Mouse (Mus musculus) kidney, postnatal 14 days (tissue): ENCODE data around the gene Foxo6.

Experiments used
- DNase-seq: peaks from one replicate; pipeline ENCODE4 v3.0.0; 2022; ENCODE audit warnings: mixed read lengths

Gene Foxo6

DNA sequence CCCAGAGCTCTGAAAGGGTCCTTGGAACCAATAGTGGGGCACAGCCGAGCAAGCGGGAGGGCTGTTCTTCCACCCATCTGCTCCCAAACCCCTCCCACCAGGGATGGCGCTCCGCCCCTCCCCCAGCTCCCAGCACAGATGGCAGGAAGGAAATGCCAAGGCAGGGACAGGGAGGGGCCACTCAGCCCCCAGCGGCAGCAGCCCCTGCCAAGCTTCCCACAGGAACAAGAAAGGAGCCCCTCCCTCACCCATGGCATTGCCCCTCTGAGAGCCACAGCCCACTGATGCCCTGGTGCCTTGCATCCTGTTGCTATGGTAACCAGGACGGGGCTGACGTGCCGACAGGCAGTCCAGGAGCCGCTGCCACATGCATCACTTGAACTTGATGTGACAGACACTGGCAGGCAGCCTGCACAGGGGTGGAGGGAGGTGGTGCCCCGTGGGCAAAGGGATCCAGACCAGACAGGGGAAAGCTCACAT, 44.3 kb downstream of the Foxo6 start:
- DNase-seq: peak; percentile 37

DNA sequence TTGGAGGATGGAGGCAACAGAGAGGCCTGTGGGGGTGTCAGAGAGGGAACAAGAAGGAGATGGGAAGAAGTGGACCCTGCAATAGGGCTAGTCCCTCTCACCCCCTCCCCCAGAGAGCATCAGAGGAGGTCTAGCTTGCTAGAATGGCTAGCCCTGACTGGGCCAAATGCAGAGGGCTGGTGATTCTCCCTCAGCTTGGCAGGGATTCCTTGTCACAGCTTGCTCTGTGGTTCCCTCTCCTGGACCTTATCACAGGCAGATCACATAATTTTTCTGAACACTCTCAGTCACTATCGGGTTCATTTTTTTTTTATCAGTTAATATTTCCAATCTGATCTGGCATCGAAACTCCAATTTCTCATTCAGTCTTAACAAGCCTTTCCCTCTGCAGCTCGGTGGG, 46.0 kb downstream of the Foxo6 start:
- DNase-seq: no peak

DNA sequence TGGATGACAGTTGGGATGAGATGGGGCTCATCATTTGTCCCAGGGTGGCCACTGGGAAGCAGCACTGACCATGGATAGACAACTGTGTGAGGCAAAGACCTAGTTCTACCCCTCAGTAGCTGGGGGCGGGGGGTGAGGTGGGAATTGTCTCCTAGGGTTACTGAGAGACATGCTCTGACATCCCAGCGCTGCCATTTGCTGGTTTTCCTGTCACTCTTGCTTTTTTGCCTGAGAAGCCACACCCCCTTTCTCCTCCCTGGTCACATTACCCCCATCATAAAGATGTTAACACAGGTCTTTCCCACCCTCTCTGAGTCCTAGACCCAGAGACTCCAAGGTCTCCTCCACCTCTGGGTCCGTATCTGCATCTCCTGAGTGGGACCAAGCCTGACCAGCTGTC, 47.7 kb downstream of the Foxo6 start:
- no peak for DNase-seq

DNA sequence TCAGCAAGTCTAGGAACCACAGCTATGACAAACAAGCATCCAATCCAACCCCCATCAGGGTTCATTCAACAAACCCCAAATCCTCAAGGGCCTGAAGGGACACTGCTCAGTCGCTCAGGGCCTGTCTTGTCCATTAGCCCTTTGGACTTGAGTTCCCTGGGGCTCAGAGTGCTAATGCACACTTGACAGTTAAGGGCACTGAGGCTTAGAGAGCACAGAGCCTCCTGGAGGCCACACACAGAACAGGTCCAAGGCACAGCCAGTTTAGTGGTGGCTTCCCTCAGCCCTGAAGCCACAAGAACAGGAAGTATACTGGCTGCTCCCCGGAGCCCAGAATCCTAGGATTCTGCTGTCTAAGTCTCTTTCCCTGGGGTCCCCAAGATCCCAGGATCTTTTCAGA, 53.9 kb downstream of the Foxo6 start:
- no peak for DNase-seq

DNA sequence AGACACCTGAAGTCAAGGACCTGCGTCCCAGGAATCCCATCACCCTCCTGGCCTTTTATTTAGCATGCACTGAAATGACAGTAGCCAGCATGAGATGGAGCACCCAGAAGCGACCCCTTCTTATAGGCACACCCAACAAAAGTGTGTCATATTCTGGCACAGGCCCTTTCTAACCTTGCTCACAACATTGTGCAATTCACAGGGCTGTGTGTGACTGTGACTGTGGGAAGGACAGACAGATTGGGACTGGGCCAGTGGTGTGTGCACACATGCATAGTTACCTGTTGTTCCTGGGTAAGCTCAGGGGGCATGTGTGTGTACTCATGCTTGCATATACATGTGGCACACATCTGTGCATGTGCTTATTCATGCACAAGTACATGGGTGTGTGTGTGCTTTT, 54.6 kb downstream of the Foxo6 start:
- no peak for DNase-seq

DNA sequence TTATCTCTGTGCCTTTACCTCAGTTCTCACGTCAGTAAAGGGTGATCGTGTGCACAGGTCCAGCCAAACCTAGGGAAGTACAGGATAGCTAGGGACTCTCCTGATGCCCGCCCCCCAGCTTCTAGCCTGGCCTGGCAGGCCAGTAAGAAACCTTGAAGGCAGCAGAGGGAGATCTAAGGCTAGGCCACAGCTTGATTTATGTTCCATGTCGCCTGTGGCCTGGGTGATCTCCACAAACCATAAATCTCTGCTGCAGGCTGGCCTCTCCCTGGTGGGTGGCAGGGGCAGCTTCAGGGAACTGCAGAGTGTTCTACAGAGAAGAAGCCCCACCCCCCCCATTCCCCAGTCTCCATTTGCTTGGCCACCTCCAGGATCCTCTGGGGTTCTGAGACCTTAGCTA, 55.2 kb downstream of the Foxo6 start:
- DNase-seq: no peak

DNA sequence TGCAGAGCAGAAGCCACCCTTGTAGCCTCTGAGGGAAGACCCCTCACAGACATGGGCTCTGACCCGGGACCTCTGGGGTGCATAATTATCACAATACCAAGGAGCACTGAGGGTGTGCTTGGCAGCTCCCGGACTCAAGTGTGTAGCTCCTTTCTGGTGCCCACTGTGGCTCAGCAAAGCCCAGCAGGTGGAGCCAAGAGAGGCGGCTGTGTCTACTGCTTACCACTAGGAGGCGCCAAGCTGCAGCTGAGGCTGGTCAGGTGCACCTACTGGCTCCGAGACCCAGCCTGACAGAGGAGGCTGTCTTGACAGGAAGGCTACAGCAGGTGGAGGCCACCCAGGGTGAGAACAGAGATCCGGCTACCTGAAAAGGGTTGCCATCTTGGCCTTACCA, 56.9 kb downstream of the Foxo6 start:
- DNase-seq: peak; percentile 78

DNA sequence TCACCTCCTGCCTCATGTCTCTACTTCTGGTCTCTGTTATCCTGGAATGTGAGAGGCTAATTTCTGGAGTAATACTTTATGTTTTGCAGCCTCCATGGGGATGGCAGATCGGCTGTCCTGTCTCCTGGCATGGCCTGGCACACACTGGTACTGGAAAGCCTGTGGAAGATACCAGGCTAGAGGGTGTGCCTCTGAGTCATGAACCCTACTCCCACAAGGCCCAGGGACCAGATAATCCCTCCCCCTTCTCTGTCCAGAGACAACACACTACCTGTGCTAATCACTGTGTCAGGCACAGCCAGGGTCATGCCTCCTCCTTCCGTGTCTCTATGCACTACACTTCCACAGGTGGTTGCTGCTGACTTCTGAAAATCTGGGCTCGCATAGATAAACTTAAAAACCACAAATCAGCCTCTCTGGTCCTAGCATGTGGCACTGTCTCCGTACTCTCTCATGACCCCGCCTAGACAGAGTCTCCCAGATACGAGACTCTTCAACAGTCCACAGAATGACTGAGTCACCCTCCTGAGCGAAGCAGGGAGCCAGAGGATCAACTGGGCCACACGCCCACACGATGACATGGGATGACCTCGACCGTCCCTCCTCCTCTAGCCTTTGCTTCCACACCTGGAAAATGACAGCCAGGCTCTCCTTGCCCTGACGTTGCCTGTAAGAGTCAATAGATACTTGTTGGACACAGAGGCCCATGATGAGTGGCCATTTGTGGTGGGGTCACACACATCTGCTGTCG, 57.5 kb downstream of the Foxo6 start:
- no peak for DNase-seq

DNA sequence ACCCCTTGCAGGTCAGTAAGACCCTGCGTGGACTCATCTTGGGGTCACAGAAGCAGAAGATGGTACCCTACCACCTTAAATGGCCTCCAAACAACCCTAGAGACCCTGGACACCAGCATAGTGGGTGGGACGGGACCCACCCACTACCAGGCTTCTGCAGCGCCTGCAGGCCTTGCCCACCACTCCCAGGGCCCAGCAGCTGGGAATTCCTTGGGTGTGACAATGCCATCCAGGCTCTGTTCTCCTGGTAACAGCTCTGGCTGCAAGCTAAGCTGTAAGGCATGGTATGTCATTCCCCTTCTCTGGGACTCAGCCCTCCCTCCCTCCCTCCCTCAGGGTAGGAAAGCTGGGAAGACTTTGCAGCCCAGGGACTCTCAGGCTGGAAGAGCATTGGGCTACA, 58.5 kb downstream of the Foxo6 start:
- DNase-seq: no peak

DNA sequence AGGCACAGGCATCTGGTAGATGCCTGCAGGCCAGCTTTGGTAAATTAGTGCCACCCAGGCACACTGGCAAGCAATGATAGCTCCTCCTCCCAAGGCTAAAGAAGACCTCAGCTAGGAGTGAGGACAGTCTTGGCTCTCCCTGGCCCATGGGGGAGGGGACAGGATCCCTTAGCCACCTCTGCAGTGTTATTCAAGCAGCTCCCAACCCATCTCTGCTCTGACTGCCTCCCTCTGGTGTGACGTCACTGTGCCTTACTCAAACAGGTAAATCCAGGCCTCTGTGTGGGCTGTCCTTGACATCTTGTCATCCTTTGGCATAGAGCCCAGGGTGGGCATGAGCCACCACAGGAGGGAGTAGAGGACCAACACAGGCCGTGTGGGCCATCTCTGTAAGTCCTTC, 59.9 kb downstream of the Foxo6 start:
- DNase-seq: no peak

DNA sequence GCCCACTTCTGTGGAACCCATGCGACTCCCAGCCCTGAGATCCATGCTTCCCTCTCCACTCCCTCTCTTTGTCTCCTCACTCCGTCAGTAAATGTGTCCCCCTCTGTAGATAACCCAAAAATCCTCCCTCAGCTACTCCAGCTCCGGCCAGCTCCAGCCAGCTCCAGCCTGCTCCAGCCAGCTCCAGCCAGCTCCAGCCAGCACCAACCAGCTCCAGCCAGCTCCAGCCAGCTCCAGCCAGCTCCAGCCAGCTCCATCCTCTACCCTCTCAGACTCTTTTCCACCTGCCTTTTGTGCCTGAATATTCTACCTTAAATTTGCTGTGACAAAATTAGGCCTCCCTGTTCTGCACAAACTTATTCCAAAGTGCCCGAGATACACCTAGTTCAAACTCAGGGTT, 60.5 kb downstream of the Foxo6 start:
- no peak for DNase-seq

DNA sequence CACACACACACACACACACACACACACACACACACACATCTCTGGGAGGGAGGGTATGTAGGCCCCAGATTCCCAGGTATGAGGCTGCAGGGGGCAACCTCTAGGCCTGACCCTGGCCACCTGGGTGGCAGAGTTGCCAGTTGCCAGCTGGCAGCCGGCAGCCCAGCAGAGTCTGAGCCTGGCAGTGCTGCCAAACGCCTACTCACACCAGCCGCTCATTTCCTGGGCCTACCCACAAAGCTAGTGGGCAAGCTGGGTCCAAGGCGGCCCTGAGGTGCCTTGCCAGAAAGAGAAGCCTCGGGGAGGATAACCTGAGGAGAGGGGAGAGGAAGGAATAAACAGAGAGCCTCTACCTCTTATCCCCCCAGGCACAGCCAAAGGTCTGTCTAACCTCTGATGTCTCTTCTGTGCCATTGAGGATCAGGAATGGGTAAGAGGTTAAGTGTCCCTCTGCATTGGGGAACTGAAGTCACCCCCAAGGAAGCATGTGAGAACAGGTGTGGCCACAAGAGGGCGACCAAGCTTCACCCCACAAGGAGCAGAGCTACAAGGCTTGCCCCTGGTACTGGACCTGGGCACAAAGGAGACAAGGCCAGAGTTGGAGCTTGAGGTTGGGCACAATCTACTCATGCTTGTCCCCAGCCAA, 61.9 kb downstream of the Foxo6 start:
- peak; percentile 65 for DNase-seq

DNA sequence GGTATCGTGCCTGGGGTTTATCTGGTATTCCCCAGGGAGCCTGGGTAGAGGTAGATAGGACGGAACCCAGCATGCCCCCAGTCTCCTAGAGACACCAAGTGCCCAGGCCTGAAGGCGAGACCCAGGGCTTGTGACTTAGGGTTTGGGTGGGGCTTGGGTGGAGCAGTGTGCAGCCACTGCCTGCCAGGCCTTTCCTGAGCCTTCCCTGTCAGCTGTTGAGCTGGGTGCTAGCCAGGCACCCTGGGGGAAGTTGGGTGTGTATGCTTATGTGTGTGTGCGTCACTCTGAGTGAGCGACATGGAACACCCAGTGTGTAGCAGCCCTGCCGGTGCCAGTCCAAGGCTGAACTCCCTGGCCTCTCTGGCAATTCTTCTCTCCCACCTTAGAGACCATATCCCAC, 63.3 kb downstream of the Foxo6 start:
- DNase-seq: no peak

DNA sequence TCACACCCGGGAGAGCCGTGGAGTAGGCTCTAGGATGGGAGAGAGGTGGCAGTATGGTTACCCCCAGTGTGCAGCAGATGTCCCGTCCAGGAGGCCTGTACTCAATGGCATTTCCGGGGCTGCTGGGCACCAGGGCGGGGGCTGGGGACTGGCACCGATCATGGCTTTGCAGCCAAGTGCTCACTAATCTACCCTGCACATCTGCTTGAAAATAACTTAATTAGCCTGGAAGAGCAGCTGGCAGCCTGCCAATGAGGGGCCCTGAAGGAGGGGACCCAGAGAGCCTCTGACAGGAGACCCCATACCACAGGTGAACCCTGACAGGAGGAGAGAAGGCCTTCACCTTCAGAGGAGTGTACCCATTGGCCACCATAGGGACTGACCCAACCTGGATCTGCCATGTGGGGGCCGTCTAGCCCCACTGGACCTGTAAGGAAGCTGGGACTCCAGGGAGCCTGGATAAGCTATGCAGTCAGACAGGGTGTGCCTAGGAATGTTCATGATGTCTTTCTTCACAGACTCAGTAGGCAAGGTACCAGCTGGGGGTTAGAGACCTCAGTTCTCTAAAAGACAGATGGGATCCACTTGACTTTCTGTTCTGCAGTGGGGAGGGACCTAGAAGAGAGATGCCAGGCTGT, 63.9 kb downstream of the Foxo6 start:
- DNase-seq: no peak

DNA sequence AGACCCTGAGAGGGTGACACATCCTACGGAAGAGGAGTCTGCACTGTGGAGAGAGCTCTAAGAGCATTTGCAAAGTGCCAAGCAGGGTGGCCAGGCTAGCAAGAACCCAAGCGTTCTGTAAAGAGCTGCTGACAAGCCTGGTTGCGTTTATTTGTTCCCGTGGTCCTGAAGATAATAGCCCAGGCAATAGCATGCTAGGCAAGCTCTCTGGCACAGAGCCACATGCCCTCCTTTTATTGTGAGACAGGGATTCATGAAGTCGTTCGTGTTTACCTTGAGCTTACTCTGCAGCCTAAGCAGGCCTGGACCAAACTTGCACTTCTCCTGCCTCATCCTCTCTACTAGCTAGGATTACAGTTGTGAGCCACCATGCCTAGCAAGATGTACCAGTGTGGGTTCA, 65.4 kb downstream of the Foxo6 start:
- no peak for DNase-seq

DNA sequence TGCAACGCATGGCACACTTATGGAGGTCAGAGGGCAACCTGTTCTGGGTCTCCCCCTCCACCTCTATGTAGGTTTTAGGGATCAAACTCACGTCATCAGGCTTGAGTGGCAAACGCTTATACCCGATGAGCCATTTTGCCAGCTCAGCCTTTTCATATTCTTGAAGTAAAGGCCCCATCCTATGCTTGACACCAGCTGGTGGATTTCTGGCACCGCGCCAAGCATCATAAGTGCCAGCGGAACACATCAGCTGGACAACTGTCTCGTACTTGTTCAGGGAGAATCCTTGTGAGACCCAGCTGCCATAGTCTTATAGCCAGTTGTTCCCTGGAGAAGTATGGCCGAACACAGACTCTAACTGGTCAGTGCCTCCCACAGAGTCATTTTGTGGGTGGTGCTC, 68.3 kb downstream of the Foxo6 start:
- no peak for DNase-seq
